In genomic region chr12:9487674-9488413, GRCm38 (mm10) we compare ENCODE assay signal across 20 mouse cellular contexts.
DNase-seq lines count a peak whose midpoint lies in the region; ATAC-seq and TF ChIP-seq lines count a peak whose summit lies in the region.
"Had no signal": no experiment of that assay in that cellular context is flagged by ENCODE, and none has a peak within 500 bp of the region (broad histone marks: within the 10 kb centered on the region; RNA-seq: fewer than 3 reads in every experiment).

No protein-coding gene starts in this region.

- H3K4me1 ChIP-seq in lung, embryonic 14.5 days (ENCODE audit: insufficient read depth): no peaks in the 10 kb centered on the region
- no peaks in the 10 kb centered on the region for H3K4me1 ChIP-seq in thymus, adult 2 months (replicated peaks; ENCODE audit: control insufficient read depth, insufficient read depth, low read length)
- H3K4me1 ChIP-seq: forebrain, embryonic 12.5 days; heart, embryonic 10.5 days; limb, embryonic 10.5 days had no signal

- peak; percentile 89; the same call in 1 of the 2 replicates for ATAC-seq in lung, embryonic 14.5 days (ENCODE audit: insufficient read depth)

- DNase-seq in frontal cortex, postnatal 36 days (ENCODE audit: low spot score in 2 of 2): peak; percentile 6 to 27
- DNase-seq in frontal cortex, postnatal 10 days (ENCODE audit: low spot score in 2 of 2): no peak
- DNase-seq in lung, embryonic 14.5 days: peak; percentile 70
- no peak for DNase-seq in lung, adult 18-20 months
- DNase-seq in NIH3T3 (ENCODE audit: low read depth): peak; percentile 8
- DNase-seq in lung, postnatal 10 days: peak; percentile 30
- no peak for DNase-seq in thymus, adult 2 months
- DNase-seq in spleen, postnatal 36 days (ENCODE audit: low spot score in 2 of 2): no peak
- DNase-seq: cerebellum, adult 8-10 months; gastrocnemius, postnatal 36 days; kidney, adult 11 months; spleen, adult 18-20 months; thymus, postnatal 4 days had no signal

- H3K4me2 ChIP-seq in lung, embryonic 14.5 days: no peak overlapping the region
- H3K4me2 ChIP-seq: forebrain, embryonic 12.5 days; midbrain, embryonic 11.5 days had no signal

- H3K4me3 ChIP-seq in lung, embryonic 14.5 days (ENCODE audit: low read depth, low read length): no peak overlapping the region
- no peak overlapping the region for H3K4me3 ChIP-seq in thymus, adult 2 months (ENCODE audit: control insufficient read depth, insufficient read depth, low read length)
- H3K4me3 ChIP-seq: forebrain, embryonic 12.5 days; heart, embryonic 10.5 days; limb, embryonic 10.5 days had no signal

- no peaks in the 10 kb centered on the region for H3K27me3 ChIP-seq in lung, embryonic 14.5 days (ENCODE audit: insufficient read depth, low read length)
- H3K27me3 ChIP-seq in thymus, adult 2 months (ENCODE audit: control insufficient read depth, insufficient read depth, low read length): no peaks in the 10 kb centered on the region
- H3K27me3 ChIP-seq: forebrain, embryonic 12.5 days had no signal

- H3K27ac ChIP-seq in lung, embryonic 14.5 days (ENCODE audit: low read depth): no peak overlapping the region
- H3K27ac ChIP-seq in thymus, adult 2 months (ENCODE audit: control insufficient read depth, insufficient read depth, low read length): no peak overlapping the region
- H3K27ac ChIP-seq: forebrain, embryonic 12.5 days; heart, embryonic 10.5 days; kidney, postnatal 0 days; limb, embryonic 10.5 days; macrophage had no signal

- H3K9me3 ChIP-seq in lung, embryonic 14.5 days (ENCODE audit: low read depth, low read length): no peaks in the 10 kb centered on the region
- H3K9me3 ChIP-seq: forebrain, embryonic 12.5 days; heart, embryonic 10.5 days; limb, embryonic 10.5 days had no signal

- no peak for TF ChIP-seq POLR2A in thymus, adult 2 months (IDR thresholded peaks at IDR 0.05; ENCODE audit: control insufficient read depth, extremely low read depth, insufficient read depth, low read length, poor library complexity)

- no peaks in the 10 kb centered on the region for H3K36me3 ChIP-seq in lung, embryonic 14.5 days (ENCODE audit: insufficient read depth)
- H3K36me3 ChIP-seq in thymus, adult 2 months (ENCODE audit: control insufficient read depth, insufficient read depth, low read length): no peaks in the 10 kb centered on the region
- H3K36me3 ChIP-seq: forebrain, embryonic 12.5 days; G1E; heart, embryonic 10.5 days; limb, embryonic 10.5 days had no signal

- no peak overlapping the region for H3K9ac ChIP-seq in lung, embryonic 14.5 days
- H3K9ac ChIP-seq: forebrain, embryonic 12.5 days had no signal

- WGBS in lung, embryonic 14.5 days: 34% methylated on average over 8 of the region's 8 CpGs
- 79% methylated on average over 8 of the region's 8 CpGs for WGBS in thymus, adult 2 months

- TF ChIP-seq CTCF in lung, embryonic 14.5 days (IDR thresholded peaks at IDR 0.05; ENCODE audit: low read depth): no peak
- TF ChIP-seq CTCF in thymus, adult 2 months (IDR thresholded peaks at IDR 0.05; ENCODE audit: borderline replicate concordance, control insufficient read depth, extremely low read depth, insufficient read depth, low read length, poor library complexity): no peak

Comparison
In these comparisons a context has a peak if more than half of its experiments do, and no peak if none do; other contexts are left out.
1. DNase-seq: peak in frontal cortex, postnatal 36 days (2 of 2), lung, embryonic 14.5 days (single experiment), NIH3T3 (single experiment) and lung, postnatal 10 days (single experiment); none in frontal cortex, postnatal 10 days (0 of 2), lung, adult 18-20 months (0 of 2), thymus, adult 2 months (single experiment) and spleen, postnatal 36 days (0 of 2).